Mouse (Mus musculus) layer of hippocampus, adult 2 months (tissue): ENCODE measurements at regions not wholly inside any gene's neighbourhood (a gene's known extent, or its start where the extent isn't known, plus 50 kb on each side); places are given as distances from the start of the nearest gene placed in this dataset.

Experiments
- DNase-seq, 2 experiments: peaks; one replicate each; pipeline ENCODE4 v3.0.0; 2022; ENCODE audit warnings: low spot score in 2 of 2
- H3K27ac ChIP-seq: fragments of 200-600 bp; 2 replicates; pipeline ENCODE4 v1.8.1; 2022
- H3K4me3 ChIP-seq: fragments of 200-600 bp; 2 replicates; pipeline ENCODE4 v1.8.1; 2022; ENCODE audit warnings: mild to moderate bottlenecking
- CTCF ChIP-seq: fragments of 200-600 bp; conservative IDR thresholded peaks from 2 replicates; pipeline ENCODE4 v1.8.1; 2022; ENCODE audit warnings: antibody characterized with exemption, mild to moderate bottlenecking, moderate library complexity

GRCm38 (mm10) chr9:32925036-32925435 lies 289.0 kb downstream of the Ets1 start:
- no peak for DNase-seq
- Histone ChIP-seq H3K4me3 (no peak overlapping the region), H3K27ac (no peak overlapping the region)
- no peak for TF ChIP-seq CTCF

DNA sequence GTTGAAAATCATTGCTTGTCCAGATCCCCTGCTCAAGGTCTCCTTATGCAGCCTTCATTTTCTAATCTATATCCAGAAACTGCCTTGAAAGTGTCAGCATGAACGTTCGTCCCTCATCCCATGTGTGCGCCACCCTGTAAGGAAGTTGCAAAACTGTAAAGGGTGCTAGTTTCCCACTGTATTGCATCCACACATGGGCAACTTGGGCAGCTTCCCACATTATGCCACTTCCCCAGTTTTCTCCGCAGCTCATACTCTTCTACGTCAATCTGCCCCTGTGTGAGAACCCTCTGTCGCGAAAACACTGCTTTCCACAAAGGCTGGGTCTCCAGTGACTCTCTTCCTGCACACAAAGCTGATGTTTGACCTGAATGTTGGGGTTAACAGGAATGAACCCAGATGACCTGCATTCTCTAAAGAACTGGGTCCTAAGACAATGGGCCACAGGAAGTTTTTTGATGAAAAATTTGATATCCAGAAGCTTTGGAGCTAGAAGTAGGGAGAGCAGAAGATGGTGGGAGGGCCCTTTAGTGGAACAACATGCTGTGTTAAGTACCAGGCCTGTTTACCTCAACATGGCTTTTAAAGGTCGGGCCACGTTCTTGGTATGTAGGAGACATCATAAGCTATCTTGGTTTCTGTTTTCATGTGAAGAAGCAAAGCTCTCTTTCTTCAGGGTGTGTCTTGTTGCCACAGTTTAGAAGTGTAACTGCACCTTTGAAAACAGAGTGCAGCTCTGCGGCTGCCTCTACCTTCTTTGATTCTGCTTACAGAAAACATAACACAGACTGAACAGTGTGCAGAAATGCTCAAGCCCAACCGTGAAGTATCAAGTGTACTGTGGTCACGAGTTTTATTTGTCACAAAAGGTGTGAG lies 289.9 kb downstream of the Ets1 start:
- Histone ChIP-seq H3K27ac (no peak overlapping the region), H3K4me3 (no peak overlapping the region)
- no peak for TF ChIP-seq CTCF
- no peak for DNase-seq

GRCm38 (mm10) chr9:32927656-32928055 lies 291.6 kb downstream of the Ets1 start:
- Histone ChIP-seq H3K27ac (no peak overlapping the region), H3K4me3 (no peak overlapping the region)
- DNase-seq = no peak
- no peak for TF ChIP-seq CTCF

- TF ChIP-seq CTCF = no peak
- Histone ChIP-seq H3K27ac (no peak overlapping the region), H3K4me3 (no peak overlapping the region)
These were observed 292.4 kb downstream of the Ets1 start for GRCm38 (mm10) chr9:32928289-32929000.

DNA sequence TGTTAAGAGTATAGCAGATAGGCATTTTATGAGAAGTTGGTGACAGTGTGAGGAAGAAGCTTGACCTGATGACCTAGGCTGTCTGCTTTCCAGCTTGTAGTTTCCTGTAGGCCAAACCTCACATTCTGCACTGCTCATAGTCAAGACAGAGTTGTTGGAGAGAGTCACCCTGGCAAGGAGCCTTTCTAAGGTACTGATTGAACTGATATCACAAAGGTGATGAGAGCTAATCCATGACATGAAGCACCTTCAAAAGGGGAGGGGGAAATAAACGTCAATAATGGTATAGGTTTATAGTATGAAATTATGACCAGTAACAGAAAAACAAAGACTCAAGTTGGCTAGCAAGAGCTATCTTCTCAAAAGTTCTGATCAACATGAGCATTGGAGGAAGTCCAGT lies 293.3 kb downstream of the Ets1 start:
- no peak overlapping the region for H3K27ac ChIP-seq
- H3K4me3 ChIP-seq = no peak overlapping the region
- no peak for DNase-seq
- no peak for TF ChIP-seq CTCF

More at GRCm38 (mm10) chr9:32928289-32929000, 292.4 kb downstream of the Ets1 start:
- DNase-seq = no peak

DNA sequence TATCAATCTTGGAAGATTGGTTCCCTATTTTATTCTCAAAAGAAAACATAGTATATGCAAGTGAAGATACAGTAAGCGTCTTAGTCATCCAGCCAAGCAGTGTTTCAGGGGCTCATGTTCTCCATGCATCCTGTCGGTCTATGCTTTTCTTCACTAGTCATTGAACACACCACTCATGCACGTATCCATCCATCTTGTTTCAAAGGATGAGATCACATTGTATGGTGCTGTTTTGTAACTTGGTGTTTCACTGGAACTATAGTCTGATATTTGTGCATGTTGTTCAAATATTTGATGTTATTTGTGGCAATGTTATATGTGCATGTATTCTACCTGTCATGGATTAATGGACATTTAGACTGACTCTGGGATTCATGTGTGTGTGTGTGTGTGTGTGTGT lies 293.8 kb downstream of the Ets1 start:
- Histone ChIP-seq H3K4me3 (no peak overlapping the region), H3K27ac (no peak overlapping the region)
- DNase-seq = no peak
- no peak for TF ChIP-seq CTCF

GRCm38 (mm10) chr9:32931266-32932005 lies 295.4 kb downstream of the Ets1 start:
- no peak for DNase-seq
- no peak for TF ChIP-seq CTCF
- H3K4me3 ChIP-seq = no peak overlapping the region
- no peak overlapping the region for H3K27ac ChIP-seq

DNA sequence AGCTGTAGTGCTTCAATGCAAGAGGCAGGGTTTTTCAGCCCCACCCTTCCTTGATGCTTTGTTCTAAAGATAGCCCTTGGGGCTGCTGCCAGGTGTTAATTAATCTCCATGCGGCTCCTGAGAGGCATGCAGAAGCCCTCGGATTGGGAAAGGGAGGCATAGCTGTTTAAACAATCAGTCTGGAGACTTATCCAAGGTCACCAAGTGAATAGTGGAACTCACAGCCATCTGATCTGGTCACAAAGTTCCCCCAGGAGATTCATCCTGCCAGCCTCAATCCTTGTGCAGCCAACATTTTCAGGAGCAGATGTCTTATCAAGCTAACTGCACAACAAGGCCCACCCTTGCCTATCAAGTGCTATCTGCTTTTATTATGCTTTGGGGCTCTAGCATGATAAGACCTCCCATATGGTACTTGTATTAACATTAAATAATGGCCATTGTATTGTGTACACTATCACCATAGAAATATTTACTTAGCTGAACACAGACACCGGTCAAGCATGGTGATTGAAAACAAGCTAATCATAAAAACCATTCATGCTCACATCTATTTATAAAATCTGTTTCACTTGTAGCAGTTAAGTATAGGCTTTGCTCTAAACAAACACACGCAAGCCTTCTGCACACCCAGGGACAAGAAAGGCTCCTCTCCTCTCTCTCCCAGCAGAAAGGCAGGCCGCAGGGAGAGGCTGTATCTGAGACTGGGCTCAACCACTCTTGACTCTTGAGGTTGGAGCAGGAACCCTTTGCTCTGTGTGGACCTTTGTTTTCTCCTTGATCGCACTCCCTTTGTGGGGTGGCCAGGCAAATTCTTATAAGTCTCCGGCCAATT lies 297.4 kb downstream of the Ets1 start:
- no peak for TF ChIP-seq CTCF
- no peak overlapping the region for H3K4me3 ChIP-seq
- no peak for DNase-seq
- no peak overlapping the region for H3K27ac ChIP-seq

DNA sequence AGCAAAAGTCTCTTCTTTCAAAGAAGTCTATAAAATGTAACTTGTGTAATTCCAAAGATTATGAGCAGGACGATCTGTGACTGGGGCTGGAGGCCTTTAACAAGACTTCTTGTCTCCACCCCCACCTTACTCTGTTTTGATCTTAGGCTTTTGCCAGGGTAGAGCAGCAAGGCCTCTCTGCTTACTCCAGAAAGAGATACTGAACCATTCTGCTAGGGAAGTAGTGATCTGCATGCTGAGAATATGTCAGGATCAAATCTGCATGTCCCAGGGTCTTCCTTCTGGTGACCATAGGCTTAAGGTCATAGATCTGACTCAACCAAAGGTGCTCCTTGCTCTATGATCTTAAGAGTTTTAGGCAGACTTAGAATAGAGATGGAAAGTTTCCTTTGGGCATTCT lies 298.4 kb downstream of the Ets1 start:
- H3K27ac ChIP-seq = no peak overlapping the region
- no peak for DNase-seq
- H3K4me3 ChIP-seq = no peak overlapping the region
- TF ChIP-seq CTCF = no peak

DNA sequence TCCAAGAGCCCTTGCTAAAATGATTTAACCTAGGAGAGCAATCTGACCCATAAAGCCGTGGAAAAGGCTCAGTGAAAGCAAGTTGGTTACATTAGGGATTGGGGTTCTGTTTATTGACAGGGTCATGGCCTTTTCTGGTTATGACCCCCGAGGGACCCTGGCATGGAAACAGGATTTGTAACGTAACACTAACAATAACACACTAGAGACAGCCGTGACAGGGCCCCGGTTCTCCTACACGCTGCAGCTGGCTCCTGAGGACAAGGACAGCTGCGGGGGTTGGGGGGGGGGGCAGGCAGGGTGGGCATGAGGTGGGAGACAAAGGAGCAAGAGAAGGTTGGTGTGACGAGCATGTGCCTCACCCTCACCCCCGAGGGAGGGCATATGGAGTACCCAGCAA lies 300.4 kb downstream of the Ets1 start:
- no peak for TF ChIP-seq CTCF
- no peak overlapping the region for H3K4me3 ChIP-seq
- no peak overlapping the region for H3K27ac ChIP-seq
- no peak for DNase-seq

GRCm38 (mm10) chr9:32937391-32937790 lies 301.4 kb downstream of the Ets1 start:
- no peak overlapping the region for H3K4me3 ChIP-seq
- TF ChIP-seq CTCF = no peak
- no peak overlapping the region for H3K27ac ChIP-seq
- DNase-seq = no peak

- no peak for DNase-seq
- no peak for TF ChIP-seq CTCF
- H3K27ac ChIP-seq = no peak overlapping the region
- H3K4me3 ChIP-seq = no peak overlapping the region
These were observed 302.8 kb downstream of the Ets1 start for GRCm38 (mm10) chr9:32938857-32939256.
